Mouse (Mus musculus): ENCODE results near the gene Itgb8.

Gene Itgb8

GRCm38 (mm10) chr12:119210073-119210425 is 28.6 kb downstream of the Itgb8 start:
- intact Hi-C loops (cut with DNase I), result no loop called here

GRCm38 (mm10) chr12:119209384-119210072 is 29.1 kb downstream of the Itgb8 start:
- intact Hi-C loops (cut with DNase I), result no loop called here

GRCm38 (mm10) chr12:119207464-119207801 is 31.2 kb downstream of the Itgb8 start:
- intact Hi-C loops (cut with DNase I), result no loop called here

- intact Hi-C loops (cut with DNase I), result no loop called here
Observed at GRCm38 (mm10) chr12:119206711-119207463, 31.7 kb downstream of the Itgb8 start.

GRCm38 (mm10) chr12:119204411-119204810 is 34.2 kb downstream of the Itgb8 start:
- intact Hi-C loops (cut with DNase I), result no loop called here

- intact Hi-C loops (cut with DNase I), result no loop called here
Observed at GRCm38 (mm10) chr12:119202766-119203165, 35.8 kb downstream of the Itgb8 start.

DNA sequence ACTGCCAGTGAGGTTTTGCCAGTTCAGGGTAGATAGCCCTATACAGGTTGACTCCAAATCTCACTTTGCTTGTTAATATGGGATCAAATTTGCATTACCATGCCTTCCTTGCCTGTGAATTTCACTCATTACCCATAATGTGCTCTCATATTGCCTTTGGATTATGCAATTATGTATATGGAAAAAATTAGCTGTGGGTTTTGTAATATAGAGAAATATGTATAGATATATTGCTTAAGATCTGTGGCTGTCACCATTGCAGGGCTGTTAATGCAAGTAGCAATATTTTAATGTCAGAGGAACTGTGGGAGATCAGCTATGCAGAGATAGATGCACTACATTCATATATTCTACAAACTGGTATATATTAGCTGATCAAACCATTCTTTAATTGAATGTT is 43.5 kb downstream of the Itgb8 start:
- intact Hi-C loops (cut with DNase I), result no loop called here

GRCm38 (mm10) chr12:119189814-119190213 is 48.8 kb downstream of the Itgb8 start:
- intact Hi-C loops (cut with DNase I), result no loop called here

DNA sequence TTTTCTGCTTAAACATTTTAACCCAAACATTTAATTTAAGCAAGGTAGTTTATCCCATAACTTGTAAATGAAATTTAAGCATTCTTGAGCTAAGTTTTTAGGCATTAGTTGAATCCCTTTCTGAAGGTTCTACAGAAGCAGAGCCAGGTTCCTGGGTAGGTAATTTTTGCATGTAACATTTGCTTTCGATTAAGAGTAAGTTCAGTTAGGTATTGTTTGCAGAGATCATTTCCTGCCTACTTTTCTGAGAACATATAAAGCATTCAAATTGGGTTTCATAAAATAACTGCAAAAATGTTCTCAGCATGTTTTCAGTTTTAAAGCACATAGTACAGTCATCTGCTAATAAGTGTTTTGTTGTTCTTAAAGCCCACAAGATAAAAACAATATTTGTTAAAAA is 53.2 kb downstream of the Itgb8 start:
- intact Hi-C loops (cut with DNase I), result no loop called here

DNA sequence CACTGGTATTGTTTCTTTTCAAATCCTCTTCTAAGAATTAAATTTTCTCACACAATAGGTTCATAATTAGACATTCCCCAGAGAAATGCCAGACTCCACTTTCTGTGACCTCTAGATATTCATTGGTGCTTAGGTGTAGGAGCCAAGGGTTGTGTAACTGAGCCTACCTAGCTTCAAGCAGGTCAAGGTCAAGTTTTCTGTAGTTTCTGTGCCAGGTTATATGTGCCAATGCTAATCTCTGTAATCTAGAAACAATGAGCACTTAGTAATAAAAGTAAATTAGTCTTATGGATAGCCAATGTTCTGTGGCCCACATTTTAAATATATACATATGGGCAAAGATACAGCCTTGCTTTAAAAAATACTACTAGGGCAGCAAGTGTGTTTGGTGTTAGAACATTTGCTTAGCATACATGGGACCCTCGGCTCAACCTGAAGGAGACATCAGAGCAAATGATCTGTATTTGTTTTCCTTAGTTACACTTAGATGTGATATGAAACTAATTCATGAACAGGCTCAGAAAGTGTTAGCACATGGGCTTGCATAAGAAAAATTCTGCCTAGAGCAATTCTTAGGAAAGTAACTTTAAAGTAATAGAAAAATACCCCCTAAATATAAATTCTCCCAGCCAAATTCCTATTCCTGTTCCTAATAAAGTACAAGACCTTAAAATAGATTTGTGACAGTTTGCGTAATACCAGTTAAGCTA is 56.2 kb downstream of the Itgb8 start:
- intact Hi-C loops (cut with DNase I), result no loop called here

GRCm38 (mm10) chr12:119176017-119176416 is 62.6 kb downstream of the Itgb8 start:
- intact Hi-C loops (cut with DNase I), result no loop called here

- intact Hi-C loops (cut with DNase I), result loop anchor here (5.0 kb wide), 3 partner anchors 67 to 152 kb away; partner anchors contain the start of gene Itgb8
Observed at GRCm38 (mm10) chr12:119169828-119170539, 68.6 kb downstream of the Itgb8 start.

- intact Hi-C loops (cut with DNase I), result loop anchor here (5.0 kb wide), 2 partner anchors 68 to 82 kb away; partner anchors contain the start of gene Itgb8
Observed at GRCm38 (mm10) chr12:119169143-119169542, 69.5 kb downstream of the Itgb8 start.

DNA sequence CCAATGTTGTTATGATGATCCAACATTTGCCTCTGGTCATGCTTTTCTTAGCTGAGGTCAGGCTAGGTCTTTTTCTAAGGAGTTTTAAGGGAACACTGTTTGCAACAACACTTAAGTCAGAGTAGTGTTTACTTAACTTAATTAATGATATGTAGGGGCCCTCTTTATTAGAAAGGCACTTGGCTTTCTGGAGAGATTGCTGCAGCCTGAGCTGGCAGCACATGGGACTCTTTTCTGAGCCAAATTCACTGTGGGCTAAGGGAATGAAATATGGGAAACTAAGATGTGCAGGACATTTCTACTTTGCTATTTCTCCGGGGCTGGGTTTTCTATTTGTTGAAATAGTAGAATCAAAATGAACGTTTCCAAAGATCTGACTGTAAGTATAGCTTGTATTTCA is 73.5 kb downstream of the Itgb8 start:
- intact Hi-C loops (cut with DNase I), result loop anchor here (5.0 kb wide), 2 partner anchors 72 to 78 kb away; partner anchors contain the start of gene Itgb8

DNA sequence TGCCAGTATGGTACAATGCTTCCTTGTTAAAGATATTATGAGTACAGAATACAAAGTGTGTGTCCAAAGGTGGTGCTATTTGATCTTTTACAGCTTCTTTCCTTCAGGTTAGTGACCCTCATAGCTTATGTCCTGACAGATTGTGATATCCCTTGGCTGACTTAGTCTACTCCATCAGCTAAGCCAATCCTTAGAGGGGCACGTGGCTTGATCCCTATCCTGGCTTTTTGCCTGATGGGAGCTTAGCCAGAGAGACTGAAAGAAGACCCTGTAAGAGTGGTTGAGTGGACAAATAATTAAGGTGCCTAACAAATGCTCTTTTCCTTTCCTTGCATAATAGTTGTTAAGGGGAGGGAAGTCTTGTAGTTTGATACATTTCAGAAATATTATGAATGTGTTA is 73.9 kb downstream of the Itgb8 start:
- intact Hi-C loops (cut with DNase I), result loop anchor here (5.0 kb wide), 2 partner anchors 73 to 77 kb away; partner anchors contain the start of gene Itgb8

GRCm38 (mm10) chr12:119164176-119164575 is 74.4 kb downstream of the Itgb8 start:
- intact Hi-C loops (cut with DNase I), result no loop called here

DNA sequence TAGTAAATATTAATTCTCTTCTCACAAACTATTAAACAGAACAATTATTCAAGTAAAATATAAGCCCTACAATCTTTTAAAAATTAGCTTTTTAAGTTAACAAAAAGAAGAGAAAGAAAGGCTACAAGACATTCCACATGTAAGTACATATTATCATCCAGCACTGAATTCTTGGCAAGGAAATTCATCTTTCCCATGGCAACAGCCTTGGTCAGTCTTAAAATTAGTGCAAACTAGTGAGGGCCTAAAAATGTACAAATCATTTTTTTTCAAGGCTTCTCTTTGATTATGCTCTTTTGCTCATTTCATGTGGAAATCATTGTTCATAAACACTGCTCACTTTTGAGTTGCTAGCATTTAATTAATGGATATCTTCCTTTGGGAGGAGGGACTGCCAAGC is 77.8 kb downstream of the Itgb8 start:
- intact Hi-C loops (cut with DNase I), result no loop called here

DNA sequence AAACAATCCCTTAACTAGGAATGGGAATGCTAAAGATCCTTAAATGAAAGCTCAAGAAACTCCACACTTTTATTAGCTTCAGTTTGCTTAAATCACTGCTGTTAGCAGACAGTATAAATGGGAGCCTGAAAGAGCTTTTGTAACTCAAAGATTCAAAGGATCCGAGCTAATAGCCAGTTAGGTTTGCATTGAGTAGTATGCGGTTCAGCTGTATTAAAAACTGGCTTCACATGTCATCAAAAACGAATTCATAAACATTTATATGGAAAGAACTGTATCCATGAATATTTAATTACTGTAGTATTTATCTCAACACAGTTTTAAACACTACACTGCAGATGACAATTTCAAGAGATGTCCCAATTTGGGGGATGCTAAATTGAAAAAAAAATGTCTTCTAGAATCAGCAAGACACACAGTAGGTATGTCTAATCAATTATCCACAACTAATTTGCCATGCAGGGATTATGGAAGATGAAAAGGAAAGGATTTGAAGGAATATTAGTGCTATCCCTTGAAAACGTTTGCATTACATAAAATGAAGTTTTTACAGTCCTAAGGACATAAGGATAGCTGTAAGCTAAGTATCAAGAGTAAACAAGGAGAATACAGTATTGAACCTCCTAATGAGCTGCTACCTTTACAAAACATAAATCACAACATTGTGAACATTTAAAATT is 79.2 kb downstream of the Itgb8 start:
- intact Hi-C loops (cut with DNase I), result no loop called here

DNA sequence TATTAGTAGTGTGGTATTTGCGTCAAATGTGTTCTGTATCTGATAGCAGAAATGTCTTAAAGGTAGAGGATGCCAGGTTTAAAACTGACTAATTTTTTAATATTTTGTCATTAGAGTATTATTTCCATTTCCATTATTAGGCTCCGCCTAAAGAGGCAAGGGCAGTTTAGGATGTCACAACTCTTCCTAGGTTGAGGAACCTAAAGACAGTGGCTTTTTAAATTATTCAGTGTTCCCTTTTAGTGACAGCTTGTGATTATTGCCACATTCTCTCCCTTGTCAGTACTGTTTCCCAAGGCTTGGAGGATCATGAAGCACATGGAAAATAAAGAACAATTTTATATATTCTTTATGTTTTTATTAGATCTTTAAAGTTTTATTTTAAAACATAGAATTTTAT is 80.9 kb downstream of the Itgb8 start:
- intact Hi-C loops (cut with DNase I), result no loop called here

DNA sequence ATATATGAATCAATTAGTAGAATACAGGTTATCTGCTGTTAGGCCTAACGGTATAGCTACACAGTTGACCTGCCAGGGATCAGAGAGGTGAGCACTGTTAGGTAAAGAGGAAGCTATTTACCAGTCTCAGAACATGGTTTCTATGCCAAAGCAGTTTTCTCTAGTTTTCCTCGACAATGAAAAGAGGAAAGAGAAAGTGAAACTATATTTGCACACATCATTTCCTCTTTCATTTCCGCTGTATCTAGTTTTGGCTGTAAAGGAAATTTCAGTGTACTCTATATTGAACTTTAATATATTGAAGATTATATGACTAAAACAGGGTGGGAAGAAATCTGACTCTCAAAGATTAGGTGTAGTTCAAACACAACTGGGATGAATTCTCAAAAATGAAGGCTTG is 81.5 kb downstream of the Itgb8 start:
- intact Hi-C loops (cut with DNase I), result no loop called here

DNA sequence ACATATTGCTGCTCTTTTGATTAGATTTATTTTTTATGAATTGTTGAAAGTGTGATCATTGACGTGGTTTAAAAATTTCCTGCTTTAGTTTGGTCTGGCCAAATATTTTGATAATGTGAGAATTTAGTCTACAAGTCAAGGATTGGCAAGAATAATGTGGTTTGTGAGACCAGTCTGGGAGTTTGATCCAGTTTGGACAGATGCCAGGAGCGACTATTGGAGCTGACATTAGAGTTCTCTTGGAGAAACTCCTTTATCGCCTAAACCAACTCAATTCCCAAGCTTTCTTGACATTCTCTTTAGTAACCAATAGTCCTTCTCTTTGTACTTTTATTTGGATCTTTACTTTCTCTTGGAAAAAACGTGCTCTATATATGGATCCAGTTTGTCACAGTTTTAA is 83.0 kb downstream of the Itgb8 start:
- intact Hi-C loops (cut with DNase I), result no loop called here
